Mouse (Mus musculus): ENCODE measurements around the gene Dido1. TPM values are rescaled to one million over a fixed set of nuclear protein-coding genes. Genes with fewer than 3 reads are reported as not detected.
A peak's percentile ranks its signal among the peaks of the same experiment; 100 is the strongest.

The Dido1 gene
- polyA plus RNA-seq (2016; fragmentation: Nextera tagmentation; extraction: Ambion mirVana): 33.1 and 34.3 TPM in 2 replicates

DNA sequence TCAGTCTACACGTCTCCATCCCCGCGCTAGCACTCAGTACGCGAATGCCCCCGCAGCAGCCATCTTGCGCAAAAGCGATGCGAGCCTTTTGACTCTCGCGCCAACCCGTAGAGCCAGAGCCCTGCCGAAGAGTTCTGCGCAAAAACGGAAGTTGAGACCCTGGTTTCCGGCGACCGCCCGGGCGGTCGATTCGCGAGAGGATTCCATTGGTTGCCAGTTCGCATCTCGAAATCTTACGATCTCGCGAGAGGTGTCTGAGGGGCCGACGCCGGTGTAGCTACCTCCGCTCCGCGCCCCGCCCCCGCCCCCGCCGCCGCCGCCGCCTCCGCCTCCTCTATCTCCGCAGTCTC, at the start of gene Dido1, which contains the start of gene Gid8:
Gene Dido1, minus strand, starts transcription at position 77 of the 350 bp plus-strand sequence.
Gene Gid8, plus strand, starts transcription at position 195 of the 350 bp plus-strand sequence.
- peaks cover 24% of the 10 kb centered on the region for H3K4me1 ChIP-seq
- H3K36me3 ChIP-seq (replicated peaks): peaks cover 52% of the 10 kb centered on the region
- peak; percentile 97 for DNase-seq (ENCODE audit: low spot score)
- under 1% methylated on average over 43 of the region's 43 CpGs for WGBS
- no peaks in the 10 kb centered on the region for H3K27me3 ChIP-seq (replicated peaks; ENCODE audit: low read depth, poor library complexity, severe bottlenecking)
- no peaks in the 10 kb centered on the region for H3K9me3 ChIP-seq
- H3K4me3 ChIP-seq: peak within 1 kb of the TSS; percentile 100
- peak within 1 kb of the TSS; percentile 98 for H3K27ac ChIP-seq (replicated peaks)

- Histone ChIP-seq H3K36me3 (replicated peaks) (no peaks in the 10 kb centered on the region), H3K9me3 (no peaks in the 10 kb centered on the region), H3K27me3 (replicated peaks; ENCODE audit: low read depth, poor library complexity, severe bottlenecking) (0 out of 2 replicates have a peak, but pooled peaks cover 4% of the 10 kb centered on the region), H3K27ac (replicated peaks) (no peak overlapping the region; the same call in 1 of the 2 replicates), H3K4me3 (no peak overlapping the region), H3K4me1 (peaks cover 7% of the 10 kb centered on the region)
- WGBS: 50% methylated on average over 15 of the region's 15 CpGs
- peak; percentile 18 for DNase-seq (ENCODE audit: low spot score)
These were observed 48.9 kb upstream of the Dido1 start for GRCm38 (mm10) chr2:180758513-180759263.

- H3K4me3 ChIP-seq: no peak overlapping the region
- no peak overlapping the region for H3K27ac ChIP-seq (replicated peaks)
- H3K4me1 ChIP-seq: peaks cover 7% of the 10 kb centered on the region
- no peaks in the 10 kb centered on the region for H3K9me3 ChIP-seq
- no peaks in the 10 kb centered on the region for H3K36me3 ChIP-seq (replicated peaks)
- 0 out of 2 replicates have a peak, but pooled peaks cover 3% of the 10 kb centered on the region for H3K27me3 ChIP-seq (replicated peaks; ENCODE audit: low read depth, poor library complexity, severe bottlenecking)
- 17% methylated on average over 2 of the region's 2 CpGs for WGBS
- no peak for DNase-seq (ENCODE audit: low spot score)
These were observed 47.0 kb upstream of the Dido1 start for GRCm38 (mm10) chr2:180756786-180757185.

DNA sequence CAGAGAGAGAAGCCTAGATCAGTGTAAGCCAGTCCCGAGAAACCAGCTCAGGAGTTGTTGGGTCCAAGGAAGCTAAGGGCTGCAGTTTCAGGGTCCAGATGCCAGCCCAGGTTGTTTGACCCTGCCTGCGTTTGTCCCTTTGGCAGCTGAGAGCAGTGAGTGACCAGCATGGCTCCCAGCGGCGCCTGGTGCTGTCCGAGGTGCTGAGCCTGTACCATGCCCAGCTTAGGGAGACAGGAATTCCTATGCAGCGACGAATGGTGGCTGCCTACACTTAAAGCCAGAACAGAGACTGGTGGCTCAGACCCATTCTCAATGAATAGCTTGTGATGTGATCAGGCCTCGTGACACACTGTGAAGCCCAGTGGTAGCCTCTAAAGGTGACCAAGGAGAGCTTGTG, 46.1 kb upstream of the Dido1 start:
- peaks cover 7% of the 10 kb centered on the region for H3K4me1 ChIP-seq
- 2% methylated on average over 8 of the region's 8 CpGs for WGBS
- H3K27me3 ChIP-seq (replicated peaks; ENCODE audit: low read depth, poor library complexity, severe bottlenecking): no peaks in the 10 kb centered on the region
- H3K36me3 ChIP-seq (replicated peaks): no peaks in the 10 kb centered on the region
- DNase-seq (ENCODE audit: low spot score): peak; percentile 84
- H3K27ac ChIP-seq (replicated peaks): no peak overlapping the region
- no peak overlapping the region for H3K4me3 ChIP-seq
- no peaks in the 10 kb centered on the region for H3K9me3 ChIP-seq

DNA sequence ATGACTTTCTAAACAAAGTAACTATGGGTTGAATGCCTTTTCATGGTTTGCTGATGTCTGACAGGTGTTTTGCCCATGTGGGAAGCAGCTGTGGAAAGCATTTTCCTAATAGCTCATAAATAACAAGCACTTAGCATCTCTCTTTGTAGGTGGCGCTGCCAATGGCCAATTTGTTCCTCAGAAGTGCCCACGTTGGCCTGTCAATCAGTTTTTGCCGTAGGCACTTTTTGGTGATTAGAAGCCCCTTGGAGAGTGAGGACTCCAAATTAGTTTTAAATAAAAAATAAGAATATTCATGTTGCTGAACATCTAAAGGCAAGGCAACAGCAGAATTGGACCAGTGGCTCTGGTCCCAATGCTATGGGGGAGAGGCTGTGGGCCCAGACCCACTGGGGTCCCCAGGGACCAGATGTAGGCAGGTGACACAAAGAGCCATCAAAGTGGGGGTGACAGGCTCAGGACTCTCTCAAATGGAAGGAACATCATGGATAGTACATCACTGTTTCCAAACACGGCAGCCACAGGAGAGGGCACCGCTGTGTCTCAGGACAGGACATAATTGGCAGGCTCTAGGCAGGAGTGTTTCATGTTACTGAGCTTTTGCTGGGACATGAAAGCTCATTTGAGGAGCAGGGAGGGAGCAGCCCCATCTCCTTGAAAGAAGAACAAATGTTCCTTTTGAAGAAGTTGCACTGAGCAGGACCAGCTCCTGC, 45.3 kb upstream of the Dido1 start:
- peaks cover 7% of the 10 kb centered on the region for H3K4me1 ChIP-seq
- DNase-seq (ENCODE audit: low spot score): no peak
- H3K36me3 ChIP-seq (replicated peaks): no peaks in the 10 kb centered on the region
- no peaks in the 10 kb centered on the region for H3K27me3 ChIP-seq (replicated peaks; ENCODE audit: low read depth, poor library complexity, severe bottlenecking)
- H3K27ac ChIP-seq (replicated peaks): no peak overlapping the region
- no peaks in the 10 kb centered on the region for H3K9me3 ChIP-seq
- H3K4me3 ChIP-seq: no peak overlapping the region
- WGBS: 72% methylated on average over 5 of the region's 5 CpGs

DNA sequence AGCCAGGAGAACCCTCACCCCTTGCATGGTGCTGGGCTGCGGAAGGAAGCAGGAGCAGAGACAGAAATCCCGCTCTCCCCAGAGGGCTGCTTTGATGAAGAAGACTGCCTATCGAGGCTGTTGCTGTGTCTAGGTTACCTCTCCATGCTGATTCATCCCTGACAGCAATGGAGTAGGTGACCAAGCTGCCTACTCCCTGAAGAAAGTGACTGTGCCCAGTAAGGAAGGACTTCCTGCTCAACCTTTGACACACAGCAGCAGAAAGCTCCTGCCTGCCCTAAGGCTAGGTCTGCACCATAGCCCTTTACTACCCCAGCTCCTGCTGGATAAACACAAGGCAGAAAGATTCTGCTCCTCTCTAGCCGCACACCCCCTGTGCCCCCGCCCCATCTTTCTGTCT, 39.1 kb upstream of the Dido1 start:
- H3K27me3 ChIP-seq (replicated peaks; ENCODE audit: low read depth, poor library complexity, severe bottlenecking): 0 out of 2 replicates have a peak, but pooled peaks cover 4% of the 10 kb centered on the region
- WGBS: 33% methylated on average over 5 of the region's 5 CpGs
- no peak overlapping the region for H3K27ac ChIP-seq (replicated peaks)
- 0 out of 2 replicates have a peak, but pooled peaks cover 14% of the 10 kb centered on the region for H3K4me1 ChIP-seq
- no peaks in the 10 kb centered on the region for H3K36me3 ChIP-seq (replicated peaks)
- no peak for DNase-seq (ENCODE audit: low spot score)
- H3K9me3 ChIP-seq: no peaks in the 10 kb centered on the region
- no peak overlapping the region for H3K4me3 ChIP-seq

GRCm38 (mm10) chr2:180746569-180747192, 36.9 kb upstream of the Dido1 start:
- DNase-seq (ENCODE audit: low spot score): no peak
- WGBS: 22% methylated on average over 5 of the region's 5 CpGs
- Histone ChIP-seq H3K9me3 (no peaks in the 10 kb centered on the region), H3K4me1 (0 out of 2 replicates have a peak, but pooled peaks cover 14% of the 10 kb centered on the region), H3K4me3 (no peak overlapping the region), H3K36me3 (replicated peaks) (no peaks in the 10 kb centered on the region), H3K27ac (replicated peaks) (no peak overlapping the region), H3K27me3 (replicated peaks; ENCODE audit: low read depth, poor library complexity, severe bottlenecking) (0 out of 2 replicates have a peak, but pooled peaks cover 4% of the 10 kb centered on the region)

- H3K9me3 ChIP-seq: no peaks in the 10 kb centered on the region
- no peaks in the 10 kb centered on the region for H3K36me3 ChIP-seq (replicated peaks)
- H3K4me1 ChIP-seq: 0 out of 2 replicates have a peak, but pooled peaks cover 14% of the 10 kb centered on the region
- H3K27me3 ChIP-seq (replicated peaks; ENCODE audit: low read depth, poor library complexity, severe bottlenecking): 0 out of 2 replicates have a peak, but pooled peaks cover 4% of the 10 kb centered on the region
- H3K27ac ChIP-seq (replicated peaks): no peak overlapping the region
- no peak overlapping the region for H3K4me3 ChIP-seq
- DNase-seq (ENCODE audit: low spot score): peak; percentile 86
- 38% methylated on average over 17 of the region's 17 CpGs for WGBS
These were observed 35.6 kb upstream of the Dido1 start for GRCm38 (mm10) chr2:180745248-180745927.

DNA sequence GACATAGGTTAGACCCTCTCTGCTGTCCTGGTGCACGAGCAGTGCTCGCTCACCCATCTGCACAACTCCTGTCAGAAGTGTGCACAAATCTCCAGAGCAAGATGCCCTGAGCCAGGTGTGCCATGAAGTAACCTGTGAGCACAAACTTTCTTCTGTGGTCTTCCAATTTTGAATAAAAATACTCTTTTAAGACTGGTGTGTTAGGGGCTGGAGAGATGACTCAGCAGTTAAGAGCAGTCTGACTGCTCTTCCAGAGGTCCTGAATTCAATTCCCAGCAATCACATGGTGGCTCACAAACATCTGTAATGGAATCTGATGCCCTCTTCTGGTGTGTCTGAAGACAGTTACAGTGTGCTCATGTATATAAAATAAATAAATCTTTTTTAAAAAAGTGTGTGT, 33.5 kb upstream of the Dido1 start:
- H3K27ac ChIP-seq (replicated peaks): no peak overlapping the region
- DNase-seq (ENCODE audit: low spot score): no peak
- H3K4me3 ChIP-seq: no peak overlapping the region
- H3K9me3 ChIP-seq: no peaks in the 10 kb centered on the region
- no peaks in the 10 kb centered on the region for H3K36me3 ChIP-seq (replicated peaks)
- 0 out of 2 replicates have a peak, but pooled peaks cover 9% of the 10 kb centered on the region for H3K4me1 ChIP-seq
- 91% methylated on average over 2 of the region's 2 CpGs for WGBS
- no peaks in the 10 kb centered on the region for H3K27me3 ChIP-seq (replicated peaks; ENCODE audit: low read depth, poor library complexity, severe bottlenecking)

- 90% methylated on average over 6 of the region's 6 CpGs for WGBS
- no peak for DNase-seq (ENCODE audit: low spot score)
These were observed 33.0 kb upstream of the Dido1 start for GRCm38 (mm10) chr2:180742820-180743219.

GRCm38 (mm10) chr2:180741421-180741820, 31.6 kb upstream of the Dido1 start:
- 76% methylated on average over 7 of the region's 7 CpGs for WGBS
- Histone ChIP-seq H3K27me3 (replicated peaks; ENCODE audit: low read depth, poor library complexity, severe bottlenecking) (no peaks in the 10 kb centered on the region), H3K4me3 (no peak overlapping the region), H3K4me1 (0 out of 2 replicates have a peak, but pooled peaks cover under 1% of the 10 kb centered on the region), H3K27ac (replicated peaks) (no peak overlapping the region), H3K9me3 (no peaks in the 10 kb centered on the region), H3K36me3 (replicated peaks) (no peaks in the 10 kb centered on the region)
- DNase-seq (ENCODE audit: low spot score): no peak

More at GRCm38 (mm10) chr2:180742820-180743219, 33.0 kb upstream of the Dido1 start:
- Histone ChIP-seq H3K27ac (replicated peaks) (no peak overlapping the region), H3K4me1 (0 out of 2 replicates have a peak, but pooled peaks cover 9% of the 10 kb centered on the region), H3K36me3 (replicated peaks) (no peaks in the 10 kb centered on the region), H3K27me3 (replicated peaks; ENCODE audit: low read depth, poor library complexity, severe bottlenecking) (no peaks in the 10 kb centered on the region), H3K9me3 (no peaks in the 10 kb centered on the region), H3K4me3 (no peak overlapping the region)

- Histone ChIP-seq H3K4me1 (no peaks in the 10 kb centered on the region), H3K9me3 (no peaks in the 10 kb centered on the region), H3K27ac (replicated peaks) (no peak overlapping the region), H3K36me3 (replicated peaks) (no peaks in the 10 kb centered on the region), H3K4me3 (no peak overlapping the region), H3K27me3 (replicated peaks; ENCODE audit: low read depth, poor library complexity, severe bottlenecking) (no peaks in the 10 kb centered on the region)
- no peak for DNase-seq (ENCODE audit: low spot score)
- 25% methylated on average over 3 of the region's 3 CpGs for WGBS
These were observed 30.6 kb upstream of the Dido1 start for GRCm38 (mm10) chr2:180740349-180740748.
